Mouse (Mus musculus) hindbrain, embryonic 11.5 days (tissue): ENCODE measurements around the gene Itga5. TPM values are rescaled to one million over a fixed set of nuclear protein-coding genes. Genes with fewer than 3 reads are reported as not detected.

Experiments
- ATAC-seq: fragments of 200-750 bp; cut with Nextera tagmentation; 2 replicates; pipeline ENCODE4 v1.8.0; 2017; ENCODE audit warnings: mild to moderate bottlenecking, moderate TSS enrichment, moderate library complexity; ENCODE audit not compliant: low FRiP score
- DNase-seq: peaks from one replicate; pipeline ENCODE4 v3.0.0-alpha.2; 2015; ENCODE audit warnings: low spot score
- H3K27ac ChIP-seq: fragments of 300-500 bp; sonication (generic); 2 replicates; pipeline ENCODE4 v1.5.1; 2014; ENCODE audit warnings: mild to moderate bottlenecking, low read depth, low read length
- H3K27me3 ChIP-seq: fragments of 300-500 bp; sonication (generic); 2 replicates; pipeline ENCODE4 v1.6.1; 2014; ENCODE audit warnings: mild to moderate bottlenecking, low read length, moderate library complexity, mixed read lengths; ENCODE audit not compliant: control insufficient read depth, insufficient read depth
- H3K36me3 ChIP-seq: fragments of 300-500 bp; sonication (generic); 2 replicates; pipeline ENCODE4 v1.6.1; 2014; ENCODE audit warnings: mild to moderate bottlenecking, low read length, moderate library complexity, mixed read lengths; ENCODE audit not compliant: control insufficient read depth, insufficient read depth
- H3K4me1 ChIP-seq: fragments of 300-500 bp; sonication (generic); replicated peaks from 2 replicates; pipeline ENCODE4 v1.6.1; 2014; ENCODE audit warnings: low read length, mixed read lengths; ENCODE audit not compliant: control insufficient read depth, insufficient read depth
- H3K4me2 ChIP-seq: fragments of 300-500 bp; sonication (generic); replicated peaks from 2 replicates; pipeline ENCODE4 v1.6.1; 2014; ENCODE audit warnings: mild to moderate bottlenecking, low read depth, low read length
- H3K4me3 ChIP-seq: fragments of 300-500 bp; sonication (generic); 2 replicates; pipeline ENCODE4 v1.5.1; 2014; ENCODE audit warnings: low read depth, low read length
- H3K9ac ChIP-seq: fragments of 300-500 bp; sonication (generic); 2 replicates; pipeline ENCODE4 v1.6.1; 2014; ENCODE audit warnings: low read depth, low read length
- H3K9me3 ChIP-seq: fragments of 300-500 bp; sonication (generic); 2 replicates; pipeline ENCODE4 v1.6.1; 2016; ENCODE audit warnings: low read length; ENCODE audit not compliant: control insufficient read depth
- WGBS: fragments of 180-500 bp; shearing (Covaris S2); extraction: QIAGEN DNeasy Blood & Tissue Kit; methylation state at CpG from one replicate; pipeline ENCODE4 v1.1.7; 2014; 5-methylcytosine and 5-hydroxymethylcytosine counted together
- polyA plus RNA-seq: library from polyadenylated mRNA; unstranded; fragments of >200 nt; fragmentation: Nextera tagmentation; extraction: Ambion mirVana; gene quantifications from 2 replicates; pipeline ENCODE4 v1.2.1, GENCODE M21; 2014

Gene Itga5
- polyA plus RNA-seq, 1 experiment from 2014 or later = 20.0 TPM

DNA sequence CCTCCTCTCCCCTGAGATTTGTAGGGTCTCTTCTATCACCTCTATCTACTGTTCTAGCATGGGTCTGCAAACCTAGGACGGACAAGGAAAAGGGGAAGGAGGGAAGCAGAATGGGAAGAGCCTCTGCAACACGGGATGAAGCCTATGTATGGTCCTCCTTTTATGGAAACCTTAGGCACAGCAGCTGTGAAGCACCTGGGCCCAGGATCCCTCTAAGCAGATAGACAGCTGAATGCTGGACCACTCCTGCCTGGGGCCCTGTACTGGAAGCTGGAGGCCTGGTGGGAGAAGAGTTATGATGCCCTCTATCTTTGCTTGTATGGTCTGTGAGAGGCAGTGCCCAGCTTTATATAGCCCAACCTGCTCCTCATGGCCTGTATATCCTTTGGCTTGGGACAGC lies 66.0 kb downstream of the Itga5 start:
- Histone ChIP-seq H3K9ac (peak overlapping the region; percentile 54), H3K4me3 (no peak overlapping the region), H3K27ac (peak overlapping the region; percentile 97), H3K4me1 (peaks cover 64% of the 10 kb centered on the region), H3K27me3 (no peaks in the 10 kb centered on the region), H3K9me3 (no peaks in the 10 kb centered on the region), H3K4me2 (peak overlapping the region; percentile 37; the same call in 1 of the 2 replicates), H3K36me3 (no peaks in the 10 kb centered on the region)
- 0% methylated on average over 2 of the region's 2 CpGs for WGBS
- DNase-seq = peak; percentile 61
- peak; percentile 4; the same call in 1 of the 2 replicates for ATAC-seq

DNA sequence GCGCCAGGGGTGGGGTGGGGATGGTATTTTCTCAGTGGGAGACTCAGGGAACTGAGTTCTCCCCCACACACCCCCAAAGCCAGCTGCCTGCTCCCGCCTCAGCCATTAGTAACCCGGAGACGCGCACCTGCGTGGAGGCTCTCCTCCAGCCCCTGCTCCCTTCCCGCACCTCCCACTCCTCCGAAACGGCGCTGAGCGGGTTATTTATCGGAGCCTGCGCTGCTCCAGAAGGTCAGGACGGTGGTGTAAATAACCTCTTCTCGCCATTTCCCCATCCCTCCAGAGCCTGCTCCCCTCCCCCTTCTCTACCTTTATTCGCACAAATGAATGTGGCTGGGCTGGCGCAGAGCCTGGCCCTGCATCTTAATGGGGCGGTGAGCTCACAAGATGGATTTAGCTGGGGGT lies 66.5 kb downstream of the Itga5 start:
- peak overlapping the region; percentile 97 for H3K27ac ChIP-seq
- H3K4me1 ChIP-seq = peaks cover 65% of the 10 kb centered on the region
- H3K27me3 ChIP-seq = no peaks in the 10 kb centered on the region
- WGBS = 2% methylated on average over 18 of the region's 18 CpGs
- H3K4me2 ChIP-seq = peak overlapping the region; percentile 37
- DNase-seq = peak; percentile 80
- H3K9me3 ChIP-seq = no peaks in the 10 kb centered on the region
- peak overlapping the region; percentile 54 for H3K9ac ChIP-seq
- peak; percentile 67 for ATAC-seq
- H3K36me3 ChIP-seq = no peaks in the 10 kb centered on the region
- H3K4me3 ChIP-seq = peak overlapping the region; percentile 2

DNA sequence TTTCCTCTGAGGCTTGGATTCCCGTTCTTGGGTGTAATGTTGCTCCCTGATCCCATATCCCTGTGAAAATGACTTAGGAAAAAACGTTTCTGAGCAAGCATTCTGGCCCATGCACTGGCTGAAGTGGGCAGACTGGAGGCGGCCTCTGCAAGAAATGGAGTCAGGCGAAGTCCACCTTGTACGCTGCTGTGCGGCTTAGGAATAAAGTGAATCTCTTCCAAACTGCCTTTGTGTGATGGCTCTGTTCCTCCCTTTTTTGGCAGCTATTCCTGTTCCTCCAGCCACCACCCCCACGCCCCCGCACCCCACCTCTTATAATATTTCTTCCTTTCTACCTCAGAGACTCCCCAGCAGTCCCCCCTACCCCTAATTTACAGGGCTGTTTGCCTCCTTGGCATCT lies 66.9 kb downstream of the Itga5 start:
- Histone ChIP-seq H3K4me2 (peak overlapping the region; percentile 37), H3K36me3 (no peaks in the 10 kb centered on the region), H3K9ac (peak overlapping the region; percentile 54), H3K27me3 (no peaks in the 10 kb centered on the region), H3K9me3 (no peaks in the 10 kb centered on the region), H3K4me3 (peak overlapping the region; percentile 2), H3K4me1 (peaks cover 65% of the 10 kb centered on the region), H3K27ac (peak overlapping the region; percentile 97)
- 42% methylated on average over 8 of the region's 8 CpGs for WGBS
- DNase-seq (no peak), ATAC-seq (0 out of 2 replicates have a peak, but pooled peaks have one; percentile 2)

DNA sequence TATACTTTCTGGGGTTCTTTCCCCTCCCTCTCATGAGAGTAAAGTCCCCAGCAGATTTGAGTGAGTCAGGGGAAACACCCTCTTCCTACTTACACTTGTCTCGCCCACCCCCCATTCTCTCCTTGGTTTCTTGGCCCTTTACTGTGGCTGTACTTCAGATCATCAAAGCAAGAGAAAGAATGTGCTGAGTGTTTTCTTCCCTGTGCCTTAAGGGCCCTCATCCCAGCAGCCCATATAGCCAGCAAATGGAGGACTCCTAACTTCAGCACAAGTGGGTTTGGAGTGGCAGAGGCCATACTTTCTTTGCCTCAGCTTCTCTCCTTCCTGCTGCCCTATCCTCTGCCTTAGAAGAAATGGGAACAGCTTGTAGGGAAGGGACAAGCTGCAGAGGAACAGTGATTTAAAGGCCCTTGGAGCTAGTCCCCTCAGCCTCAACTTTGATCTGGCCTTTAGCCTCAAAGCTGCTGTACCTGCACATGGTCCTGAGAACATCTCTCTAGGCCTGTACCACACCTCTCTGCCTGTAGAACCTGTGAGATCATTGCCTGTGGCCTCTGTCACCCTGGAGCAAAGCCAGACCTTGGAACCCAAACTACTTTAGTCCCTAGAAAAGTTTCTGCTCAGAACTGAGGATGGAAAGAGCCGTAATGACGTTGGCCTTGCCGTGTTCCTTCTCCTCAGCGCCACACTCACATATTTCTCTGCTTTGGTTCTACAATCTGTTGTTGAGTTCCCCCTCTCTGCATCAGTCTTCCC lies 67.5 kb downstream of the Itga5 start:
- ATAC-seq (no peak), DNase-seq (no peak)
- no peak overlapping the region for H3K4me2 ChIP-seq
- no peaks in the 10 kb centered on the region for H3K27me3 ChIP-seq
- peak overlapping the region; percentile 97 for H3K27ac ChIP-seq
- H3K9ac ChIP-seq = peak overlapping the region; percentile 54
- no peaks in the 10 kb centered on the region for H3K36me3 ChIP-seq
- H3K4me3 ChIP-seq = no peak overlapping the region
- WGBS = 77% methylated on average over 5 of the region's 5 CpGs
- peaks cover 60% of the 10 kb centered on the region for H3K4me1 ChIP-seq
- H3K9me3 ChIP-seq = no peaks in the 10 kb centered on the region

DNA sequence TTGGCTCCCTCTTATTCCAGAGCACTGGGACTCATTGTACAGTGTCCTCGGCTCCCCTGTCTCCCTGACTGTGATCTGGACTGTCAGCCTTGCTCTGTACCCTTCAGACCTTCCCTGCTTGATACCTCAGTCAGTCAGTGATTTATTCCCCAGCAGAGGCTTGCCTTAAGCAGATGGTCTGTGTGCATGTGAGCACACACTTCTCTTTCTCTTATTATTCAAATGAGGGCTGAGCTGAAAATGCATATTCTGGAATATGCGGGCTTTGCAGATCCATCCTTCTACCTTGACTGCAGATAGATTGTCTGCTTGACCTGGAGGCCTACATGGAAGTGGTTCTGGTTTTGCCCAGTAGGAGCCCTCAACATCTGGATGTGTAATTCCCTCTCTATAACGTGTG lies 68.5 kb downstream of the Itga5 start:
- peak overlapping the region; percentile 97 for H3K27ac ChIP-seq
- peaks cover 55% of the 10 kb centered on the region for H3K4me1 ChIP-seq
- H3K4me3 ChIP-seq = 0 out of 2 replicates have a peak overlapping the region, but pooled peaks have one; percentile 3
- no peak for ATAC-seq
- peak overlapping the region; percentile 11; the same call in 1 of the 2 replicates for H3K9ac ChIP-seq
- no peaks in the 10 kb centered on the region for H3K27me3 ChIP-seq
- DNase-seq = no peak
- H3K4me2 ChIP-seq = no peak overlapping the region
- 0 out of 2 replicates have a peak, but pooled peaks cover 2% of the 10 kb centered on the region for H3K36me3 ChIP-seq
- H3K9me3 ChIP-seq = no peaks in the 10 kb centered on the region
- 65% methylated on average over 3 of the region's 3 CpGs for WGBS

DNA sequence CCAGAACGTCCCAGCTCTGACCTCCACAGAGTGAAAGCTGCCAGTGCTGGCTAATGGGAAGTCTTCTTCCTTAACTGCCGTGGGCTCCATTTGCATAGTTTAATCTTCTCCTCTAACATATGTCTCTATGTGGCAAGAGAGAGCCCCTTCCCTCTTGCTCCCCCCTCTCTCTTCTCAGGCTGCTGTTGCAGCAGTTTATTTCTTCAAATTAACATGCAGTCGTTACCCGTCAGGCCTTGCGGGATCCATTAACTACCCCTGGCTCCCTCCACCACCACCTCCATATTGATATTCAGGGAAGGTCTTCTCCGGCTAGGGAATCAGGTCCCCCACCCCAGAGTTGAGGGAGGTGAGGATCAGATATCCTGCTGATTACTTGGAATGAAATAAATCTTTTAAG lies 69.2 kb downstream of the Itga5 start:
- H3K4me1 ChIP-seq = peaks cover 49% of the 10 kb centered on the region
- H3K4me3 ChIP-seq = no peak overlapping the region
- H3K36me3 ChIP-seq = 0 out of 2 replicates have a peak, but pooled peaks cover 2% of the 10 kb centered on the region
- peak overlapping the region; percentile 97 for H3K27ac ChIP-seq
- DNase-seq (no peak), ATAC-seq (no peak)
- H3K9me3 ChIP-seq = no peaks in the 10 kb centered on the region
- H3K4me2 ChIP-seq = no peak overlapping the region; the same call in 1 of the 2 replicates
- WGBS = 60% methylated on average over 6 of the region's 6 CpGs
- H3K27me3 ChIP-seq = no peaks in the 10 kb centered on the region
- H3K9ac ChIP-seq = no peak overlapping the region; the same call in 1 of the 2 replicates

DNA sequence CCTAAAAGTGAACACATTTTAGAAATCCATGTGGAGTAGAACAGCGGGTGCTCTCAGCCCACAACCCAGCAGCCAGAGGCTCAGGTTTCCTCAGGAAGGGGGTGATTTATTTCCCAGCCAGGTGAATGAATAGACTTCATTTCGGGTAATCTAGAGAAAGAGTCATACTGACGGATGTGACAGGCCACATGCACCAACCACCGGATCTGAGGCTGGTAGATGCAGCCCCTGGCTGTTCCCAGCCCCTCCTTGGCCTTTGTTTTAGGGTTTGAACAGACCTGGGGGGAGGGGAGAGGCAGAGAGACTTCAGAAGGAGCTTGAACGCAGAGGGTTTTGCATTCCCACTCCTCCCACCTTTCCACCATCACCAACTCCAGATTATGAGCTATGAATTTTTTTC lies 70.7 kb downstream of the Itga5 start:
- peak overlapping the region; percentile 97 for H3K27ac ChIP-seq
- no peaks in the 10 kb centered on the region for H3K27me3 ChIP-seq
- DNase-seq = peak; percentile 43
- no peak overlapping the region for H3K4me3 ChIP-seq
- 0 out of 2 replicates have a peak overlapping the region, but pooled peaks have one; percentile 3 for H3K9ac ChIP-seq
- 0 out of 2 replicates have a peak, but pooled peaks cover 2% of the 10 kb centered on the region for H3K36me3 ChIP-seq
- H3K4me1 ChIP-seq = peaks cover 35% of the 10 kb centered on the region
- WGBS = 4% methylated on average over 5 of the region's 5 CpGs
- H3K4me2 ChIP-seq = no peak overlapping the region
- no peaks in the 10 kb centered on the region for H3K9me3 ChIP-seq
- no peak for ATAC-seq

DNA sequence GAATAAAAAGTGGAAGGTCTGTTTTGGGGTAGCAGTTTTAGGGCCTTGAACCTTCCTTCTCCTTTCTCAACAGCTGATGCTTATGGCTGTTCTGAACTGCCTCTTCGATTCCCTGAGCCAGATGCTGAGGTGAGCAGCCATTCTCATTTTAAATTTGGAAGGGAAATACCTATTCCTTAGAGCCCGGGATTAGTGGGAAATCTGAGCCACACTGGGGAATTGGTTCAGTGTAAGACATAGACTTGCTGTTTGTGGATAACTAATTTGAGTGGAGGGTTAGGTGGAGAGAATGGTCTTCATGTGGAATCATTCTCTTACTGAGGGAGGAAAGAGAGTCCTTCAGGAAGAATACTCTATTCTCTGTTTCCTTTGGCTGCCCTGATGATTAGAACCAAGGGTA lies 71.9 kb downstream of the Itga5 start:
- WGBS = 66% methylated on average over 2 of the region's 2 CpGs
- ATAC-seq = no peak
- peaks cover 28% of the 10 kb centered on the region for H3K4me1 ChIP-seq
- no peak overlapping the region for H3K4me2 ChIP-seq
- no peak overlapping the region for H3K9ac ChIP-seq
- DNase-seq = no peak
- H3K27ac ChIP-seq = no peak overlapping the region
- 0 out of 2 replicates have a peak, but pooled peaks cover 2% of the 10 kb centered on the region for H3K36me3 ChIP-seq
- H3K4me3 ChIP-seq = no peak overlapping the region
- H3K27me3 ChIP-seq = no peaks in the 10 kb centered on the region
- no peaks in the 10 kb centered on the region for H3K9me3 ChIP-seq
